Mouse (Mus musculus) liver, embryonic 11.5 days (tissue): ENCODE data around the gene 2610528A11Rik. TPM values are rescaled to one million over a fixed set of nuclear protein-coding genes. Genes with fewer than 3 reads are reported as not detected.
"Not testable (repeated sequence)": the region's sequence is repeated elsewhere in the genome, so short reads cannot be mapped to it uniquely, and the experiment has no call there.

Experiments used
- ATAC-seq: fragments of 200-750 bp; cut with Nextera tagmentation; replicated peaks from 2 replicates; pipeline ENCODE4 v1.8.0; 2017; ENCODE audit warnings: moderate number of reproducible peaks, mild to moderate bottlenecking, moderate TSS enrichment, moderate library complexity; ENCODE audit not compliant: low FRiP score
- DNase-seq: peaks from one replicate; pipeline ENCODE4 v3.0.0-alpha.2; 2017; ENCODE audit warnings: low spot score
- H3K27ac ChIP-seq: fragments of 300-500 bp; sonication (generic); 2 replicates; pipeline ENCODE4 v1.5.1; 2014; ENCODE audit warnings: mild to moderate bottlenecking, low read depth, low read length, control low read depth
- H3K27me3 ChIP-seq: fragments of 300-500 bp; sonication (generic); replicated peaks from 2 replicates; pipeline ENCODE4 v1.6.1; 2014; ENCODE audit warnings: low read length, mixed read lengths; ENCODE audit not compliant: control insufficient read depth, insufficient read depth
- H3K36me3 ChIP-seq: fragments of 300-500 bp; sonication (generic); 2 replicates; pipeline ENCODE4 v1.6.1; 2014; ENCODE audit warnings: mild to moderate bottlenecking, low read length, moderate library complexity, mixed read lengths; ENCODE audit not compliant: control insufficient read depth, insufficient read depth
- H3K4me1 ChIP-seq: fragments of 300-500 bp; sonication (generic); replicated peaks from 2 replicates; pipeline ENCODE4 v1.6.1; 2014; ENCODE audit warnings: low read length, mixed read lengths; ENCODE audit not compliant: control insufficient read depth, insufficient read depth
- H3K4me2 ChIP-seq: fragments of 300-500 bp; sonication (generic); 2 replicates; pipeline ENCODE4 v1.6.1; 2014; ENCODE audit warnings: mild to moderate bottlenecking, control low read depth, moderate library complexity
- H3K4me3 ChIP-seq: fragments of 300-500 bp; sonication (generic); 2 replicates; pipeline ENCODE4 v1.5.1; 2014; ENCODE audit warnings: low read depth, low read length, control low read depth
- H3K9ac ChIP-seq: fragments of 300-500 bp; sonication (generic); 2 replicates; pipeline ENCODE4 v1.6.1; 2014; ENCODE audit warnings: low read depth, low read length, control low read depth
- H3K9me3 ChIP-seq: fragments of 300-500 bp; sonication (generic); 2 replicates; pipeline ENCODE4 v1.6.1; 2016; ENCODE audit warnings: low read length, inconsistent platforms, mixed read lengths; ENCODE audit not compliant: control insufficient read depth
- WGBS: fragments of 180-500 bp; shearing (Covaris S2); extraction: QIAGEN DNeasy Blood & Tissue Kit; methylation state at CpG from one replicate; pipeline ENCODE4 v1.1.7; 2014; 5-methylcytosine and 5-hydroxymethylcytosine counted together
- polyA plus RNA-seq: library from polyadenylated mRNA; unstranded; fragments of >200 nt; fragmentation: Nextera tagmentation; extraction: Ambion mirVana; gene quantifications from 2 replicates; pipeline ENCODE4 v1.2.1, GENCODE M21; 2014

Gene 2610528A11Rik
- 0.25 and 0.45 TPM in 2 replicates for polyA plus RNA-seq

GRCm38 (mm10) chr14:37113922-37114321 is at the start of gene 2610528A11Rik:
2610528A11Rik (minus strand) TSS chr14:37114022.
- H3K27me3 ChIP-seq = no peaks in the 10 kb centered on the region
- H3K27ac ChIP-seq = no peak within 1 kb of the TSS
- no peaks in the 10 kb centered on the region for H3K36me3 ChIP-seq
- H3K9me3 ChIP-seq = no peaks in the 10 kb centered on the region
- H3K4me2 ChIP-seq = no peak within 1 kb of the TSS
- H3K4me1 ChIP-seq = no peaks in the 10 kb centered on the region
- H3K9ac ChIP-seq = no peak within 1 kb of the TSS
- no peak for DNase-seq
- H3K4me3 ChIP-seq = no peak within 1 kb of the TSS
- WGBS = 50% methylated on average over 3 of the region's 3 CpGs
- ATAC-seq = no peak

- 46% methylated on average over 4 of the region's 4 CpGs for WGBS
- Histone ChIP-seq H3K4me1 (0 out of 2 replicates have a peak, but pooled peaks cover 5% of the 10 kb centered on the region), H3K4me3 (no peak overlapping the region), H3K9me3 (no peaks in the 10 kb centered on the region), H3K27me3 (no peaks in the 10 kb centered on the region), H3K9ac (no peak overlapping the region), H3K27ac (peak overlapping the region; percentile 30; the same call in 1 of the 2 replicates), H3K36me3 (no peaks in the 10 kb centered on the region), H3K4me2 (peak overlapping the region; percentile 8; the same call in 1 of the 2 replicates)
- ATAC-seq (peak; percentile 94), DNase-seq (no peak)
These were observed 49.6 kb upstream of the 2610528A11Rik start for GRCm38 (mm10) chr14:37163277-37163956.

- H3K27ac ChIP-seq = no peak overlapping the region
- no peaks in the 10 kb centered on the region for H3K4me1 ChIP-seq
- WGBS = 94% methylated on average over 1 of the region's 1 CpGs
- H3K9me3 ChIP-seq = no peaks in the 10 kb centered on the region; the same call in 1 of the 2 replicates
- ATAC-seq (no peak), DNase-seq (no peak)
- no peak overlapping the region for H3K4me3 ChIP-seq
- H3K9ac ChIP-seq = no peak overlapping the region
- H3K27me3 ChIP-seq = no peaks in the 10 kb centered on the region
- no peaks in the 10 kb centered on the region for H3K36me3 ChIP-seq
- no peak overlapping the region for H3K4me2 ChIP-seq
These were observed 40.6 kb upstream of the 2610528A11Rik start for GRCm38 (mm10) chr14:37154391-37154790.

GRCm38 (mm10) chr14:37139051-37139710 is 25.4 kb upstream of the 2610528A11Rik start:
- Histone ChIP-seq H3K4me1 (no peaks in the 10 kb centered on the region), H3K4me3 (no peak overlapping the region), H3K27ac (no peak overlapping the region), H3K36me3 (no peaks in the 10 kb centered on the region), H3K9ac (no peak overlapping the region), H3K27me3 (no peaks in the 10 kb centered on the region), H3K4me2 (no peak overlapping the region), H3K9me3 (no peaks in the 10 kb centered on the region)
- WGBS = 80% methylated on average over 8 of the region's 8 CpGs
- ATAC-seq (no peak), DNase-seq (no peak)

GRCm38 (mm10) chr14:37137596-37137995 is 23.8 kb upstream of the 2610528A11Rik start:
- not testable (repeated sequence) for DNase-seq, H3K4me3 ChIP-seq, H3K36me3 ChIP-seq, H3K4me1 ChIP-seq, H3K27me3 ChIP-seq, ATAC-seq, H3K4me2 ChIP-seq, H3K27ac ChIP-seq, H3K9ac ChIP-seq, H3K9me3 ChIP-seq
- WGBS = 70% methylated on average over 2 of the region's 3 CpGs

- 75% methylated on average over 4 of the region's 4 CpGs for WGBS
- H3K4me2 ChIP-seq = no peak overlapping the region
These were observed 22.3 kb upstream of the 2610528A11Rik start for GRCm38 (mm10) chr14:37136110-37136509.

GRCm38 (mm10) chr14:37135671-37136070 is 21.8 kb upstream of the 2610528A11Rik start:
- Histone ChIP-seq H3K9ac (peak overlapping the region; percentile 59), H3K4me1 (no peaks in the 10 kb centered on the region), H3K36me3 (peaks cover 11% of the 10 kb centered on the region; the same call in 1 of the 2 replicates), H3K27me3 (no peaks in the 10 kb centered on the region), H3K4me2 (peak overlapping the region; percentile 69), H3K4me3 (peak overlapping the region; percentile 91), H3K27ac (no peak overlapping the region; the same call in 1 of the 2 replicates), H3K9me3 (no peaks in the 10 kb centered on the region)
- ATAC-seq (peak; percentile 46; the same call in 1 of the 2 replicates), DNase-seq (no peak)
- WGBS = 3% methylated on average over 10 of the region's 10 CpGs

More at GRCm38 (mm10) chr14:37136110-37136509, 22.3 kb upstream of the 2610528A11Rik start:
- H3K27ac ChIP-seq = no peak overlapping the region
- no peaks in the 10 kb centered on the region for H3K4me1 ChIP-seq
- DNase-seq = no peak
- H3K36me3 ChIP-seq = peaks cover 11% of the 10 kb centered on the region; the same call in 1 of the 2 replicates
- no peak overlapping the region for H3K4me3 ChIP-seq
- H3K27me3 ChIP-seq = no peaks in the 10 kb centered on the region
- no peaks in the 10 kb centered on the region for H3K9me3 ChIP-seq
- no peak overlapping the region for H3K9ac ChIP-seq
- no peak for ATAC-seq

- H3K9ac ChIP-seq = peak within 1 kb of the TSS; percentile 90
- peak within 1 kb of the TSS; percentile 82 for H3K27ac ChIP-seq
- H3K27me3 ChIP-seq = no peaks in the 10 kb centered on the region
- peaks cover 13% of the 10 kb centered on the region; the same call in 1 of the 2 replicates for H3K36me3 ChIP-seq
- no peaks in the 10 kb centered on the region for H3K9me3 ChIP-seq
- no peaks in the 10 kb centered on the region for H3K4me1 ChIP-seq
- H3K4me2 ChIP-seq = peak within 1 kb of the TSS; percentile 69
- peak within 1 kb of the TSS; percentile 91 for H3K4me3 ChIP-seq
- DNase-seq = peak; percentile 93
- under 1% methylated on average over 38 of the region's 38 CpGs for WGBS
- peak; percentile 99 for ATAC-seq
These were observed 21.3 kb upstream of the 2610528A11Rik start, which contains the start of gene Ghitm for GRCm38 (mm10) chr14:37135127-37135593. Ghitm (minus strand) TSS chr14:37135272.
